Mouse (Mus musculus) cerebellum, postnatal 4 days (tissue): ENCODE measurements around the gene Filip1.

Experiments
- DNase-seq, 2 experiments: peaks; one replicate each; pipeline ENCODE4 v3.0.0; 2022; ENCODE audit warnings: low spot score in 2 of 2, mixed read lengths in 1 of 2

Gene Filip1

DNA sequence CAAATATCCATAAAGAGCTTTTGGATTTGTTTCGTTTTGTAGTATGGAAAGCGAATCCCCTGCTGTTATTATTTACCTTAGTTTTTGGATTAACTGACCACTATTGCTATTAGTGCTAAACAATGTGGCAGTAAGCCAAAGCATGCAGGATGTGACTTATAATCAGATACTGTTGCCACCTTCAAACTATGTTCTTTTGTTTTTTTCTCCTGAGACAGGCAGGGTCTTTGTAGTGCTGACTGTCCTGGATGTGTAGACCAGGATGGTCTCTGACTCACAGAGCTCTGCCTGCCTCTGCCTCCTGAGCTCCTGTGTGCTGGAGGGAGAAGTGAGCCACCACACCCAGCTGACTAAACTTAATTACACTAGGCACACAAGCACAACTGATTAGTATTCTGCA is 33.4 kb downstream of the Filip1 start:
- DNase-seq = no peak

- no peak for DNase-seq
Measured at GRCm38 (mm10) chr9:79978228-79979024, 34.2 kb downstream of the Filip1 start.

- no peak for DNase-seq
Measured at GRCm38 (mm10) chr9:79977549-79977971, 35.1 kb downstream of the Filip1 start.

DNA sequence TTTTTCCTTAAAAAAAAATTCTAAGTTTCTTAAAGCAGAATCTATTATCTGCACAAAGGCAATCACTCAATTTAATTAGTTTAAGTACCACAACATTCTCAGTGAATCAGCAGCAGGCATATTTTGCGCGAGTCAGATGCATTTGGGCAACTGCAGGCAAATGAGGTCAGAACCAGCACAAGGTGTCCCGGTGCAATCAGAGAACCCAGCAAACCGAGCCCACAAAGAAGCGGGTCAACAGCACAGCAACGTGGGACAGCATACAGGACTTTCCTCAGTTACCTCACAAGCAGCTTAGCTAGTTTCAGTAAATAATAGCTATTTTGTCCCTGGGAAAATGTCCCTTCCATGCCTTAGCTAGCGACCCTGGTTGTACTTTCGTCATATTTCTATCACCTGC is 35.9 kb downstream of the Filip1 start:
- no peak for DNase-seq

GRCm38 (mm10) chr9:79975121-79975520 is 37.5 kb downstream of the Filip1 start:
- no peak for DNase-seq

DNA sequence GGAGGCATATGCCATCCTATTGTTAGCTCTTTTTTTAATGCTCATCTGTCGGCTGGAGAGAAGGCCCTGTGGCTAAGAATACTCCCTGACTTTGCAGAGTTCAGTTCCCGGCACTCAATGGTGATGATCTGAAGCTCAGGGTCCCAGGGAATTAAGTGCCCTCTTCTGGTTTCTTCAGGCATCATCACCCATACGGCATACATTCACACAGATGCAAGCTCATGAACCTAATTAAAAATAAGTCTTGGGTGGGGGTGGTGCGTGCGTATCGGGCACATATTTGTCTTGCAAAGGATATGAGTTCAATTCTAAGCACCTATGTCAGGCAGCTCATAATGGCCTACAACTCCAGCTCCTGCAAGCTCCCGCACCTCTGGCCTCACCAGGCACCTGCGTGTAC is 39.1 kb downstream of the Filip1 start:
- DNase-seq = no peak

DNA sequence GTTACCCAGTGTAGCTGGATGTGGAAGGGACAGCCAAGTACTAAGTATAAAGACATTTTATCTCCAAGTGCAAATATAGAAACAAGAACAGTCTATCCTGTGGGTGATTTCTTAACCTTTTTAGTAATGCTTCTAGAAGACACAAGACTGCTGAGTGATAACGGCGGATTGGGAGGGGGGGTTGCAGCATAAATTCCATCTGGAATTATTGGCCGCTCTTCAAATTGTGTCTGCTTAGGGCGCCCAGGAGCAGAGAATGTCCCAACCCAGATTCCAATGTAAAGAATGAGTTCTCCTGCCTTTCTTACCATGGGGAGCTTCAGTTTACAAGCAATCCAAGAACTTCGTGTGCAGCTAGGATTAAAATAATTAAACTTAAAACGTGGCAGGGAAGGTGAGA is 39.9 kb downstream of the Filip1 start:
- no peak for DNase-seq

- DNase-seq = no peak
Measured at GRCm38 (mm10) chr9:79971619-79972018, 41.0 kb downstream of the Filip1 start.

- DNase-seq = no peak
Measured at GRCm38 (mm10) chr9:79970659-79971118, 42.0 kb downstream of the Filip1 start.

GRCm38 (mm10) chr9:79969544-79969943 is 43.1 kb downstream of the Filip1 start:
- no peak for DNase-seq

GRCm38 (mm10) chr9:79966711-79967487 is 45.8 kb downstream of the Filip1 start:
- DNase-seq = no peak

DNA sequence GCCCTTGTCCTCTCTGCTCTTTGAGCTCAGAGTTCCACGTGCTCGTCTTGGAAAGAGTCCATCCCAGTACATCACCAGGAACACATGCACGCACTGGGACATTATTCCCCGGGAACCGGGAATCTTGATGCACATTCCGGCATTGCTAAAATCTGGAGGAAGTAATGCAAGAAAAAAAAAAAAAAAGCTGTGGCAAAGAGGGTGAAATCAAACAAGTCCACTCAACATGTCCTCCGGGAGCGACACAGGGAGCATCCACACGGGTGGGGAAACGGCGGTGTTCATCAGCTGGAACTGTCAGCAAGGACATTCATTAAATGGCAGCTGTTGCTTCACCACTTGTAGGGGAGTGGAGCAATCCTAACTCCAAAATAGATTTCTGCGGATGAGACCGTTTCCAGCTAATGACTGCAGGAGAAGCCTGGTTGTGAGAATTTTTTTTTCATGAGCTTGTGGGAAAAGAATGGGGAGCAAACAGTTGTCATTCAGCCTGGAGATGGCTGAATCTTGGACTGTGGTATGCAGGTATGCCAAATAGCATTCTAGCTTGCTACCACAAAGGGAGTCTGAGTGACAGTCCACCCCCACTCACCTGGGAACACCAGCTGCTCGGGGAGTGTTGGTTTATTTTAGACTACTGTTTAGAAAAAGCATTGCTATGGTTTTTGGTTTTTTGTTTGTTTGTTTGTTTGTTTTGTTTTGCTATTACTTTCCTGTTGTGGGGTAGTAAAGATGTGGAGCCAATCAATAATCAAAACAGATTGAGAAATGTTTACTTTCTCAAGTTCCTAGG is 46.9 kb downstream of the Filip1 start:
- DNase-seq = no peak

DNA sequence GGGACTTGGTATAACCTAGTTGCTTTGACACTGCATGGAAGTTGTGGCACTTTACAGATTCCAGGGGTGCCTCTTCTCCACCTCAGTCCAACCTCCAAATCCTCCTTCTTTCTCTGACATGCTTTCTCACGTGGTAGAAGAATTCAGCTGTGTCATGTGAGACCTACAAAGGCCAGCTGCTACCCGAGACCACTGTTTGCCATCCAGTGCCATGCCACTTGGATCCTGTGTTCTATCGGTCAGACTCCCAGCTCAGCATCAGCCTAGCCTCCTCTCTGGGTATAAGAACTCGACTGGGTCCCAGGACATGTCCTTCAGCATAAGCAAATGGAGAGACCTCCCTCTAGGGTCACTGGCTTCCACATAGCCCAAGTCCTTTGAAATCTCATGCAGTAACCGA is 47.6 kb downstream of the Filip1 start:
- no peak for DNase-seq

- no peak for DNase-seq
Measured at GRCm38 (mm10) chr9:79961630-79962285, 50.9 kb downstream of the Filip1 start.

DNA sequence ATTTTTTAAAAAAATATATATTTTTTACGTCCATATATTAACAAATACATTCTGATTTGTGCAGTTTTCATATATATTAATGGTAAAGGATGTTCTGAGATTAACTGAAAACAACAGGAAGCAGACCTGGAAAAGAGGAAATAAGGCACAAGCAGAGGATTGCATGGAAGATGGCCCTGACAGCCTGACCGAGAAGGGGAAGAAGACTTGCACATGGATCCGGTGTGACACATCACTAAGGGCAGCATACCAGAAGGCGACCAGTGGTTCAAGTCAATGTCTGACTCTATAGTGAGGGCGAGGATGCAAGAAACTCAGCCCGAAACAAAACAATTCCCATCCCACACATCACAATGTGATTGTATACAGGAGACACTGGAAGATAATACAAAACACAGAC is 52.2 kb downstream of the Filip1 start:
- no peak for DNase-seq

GRCm38 (mm10) chr9:79958395-79958794 is 54.3 kb downstream of the Filip1 start:
- no peak for DNase-seq

GRCm38 (mm10) chr9:79954944-79955343 is 57.7 kb downstream of the Filip1 start:
- DNase-seq = no peak

- DNase-seq = no peak
Measured at GRCm38 (mm10) chr9:79951984-79952383, 60.7 kb downstream of the Filip1 start.

- no peak for DNase-seq
Measured at GRCm38 (mm10) chr9:79951339-79951738, 61.3 kb downstream of the Filip1 start.

GRCm38 (mm10) chr9:79950666-79951065 is 62.0 kb downstream of the Filip1 start:
- DNase-seq = no peak

DNA sequence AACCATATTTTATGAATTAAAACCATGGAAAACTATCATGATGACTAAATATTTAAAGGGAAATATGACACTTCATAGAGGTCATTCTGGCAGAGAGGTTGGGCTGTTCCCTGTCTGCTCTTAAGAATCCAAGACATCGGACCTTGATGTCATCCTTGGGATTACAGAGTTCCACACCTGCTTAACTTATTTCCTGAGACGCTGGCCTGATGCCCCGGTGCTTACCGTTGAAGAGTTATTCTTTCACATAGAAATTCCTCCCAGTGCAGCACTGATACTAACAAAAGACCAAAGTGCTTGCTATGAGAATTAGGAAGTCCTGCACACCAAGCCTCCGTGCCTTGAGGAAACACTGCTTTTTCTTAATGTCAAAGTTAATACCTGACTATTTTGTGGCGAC is 62.6 kb downstream of the Filip1 start:
- DNase-seq = no peak

- DNase-seq = no peak
Measured at GRCm38 (mm10) chr9:79948376-79948775, 64.3 kb downstream of the Filip1 start.
